ENCODE assay signal across 9 mouse cellular contexts in genomic region chr2:61803443-61804367, GRCm38 (mm10). TPM values are rescaled to one million over a fixed set of nuclear protein-coding genes. Genes with fewer than 3 reads are reported as not detected.
DNase-seq lines count a peak whose midpoint lies in the region; ATAC-seq and TF ChIP-seq lines count a peak whose summit lies in the region.
"Had no signal": no experiment of that assay in that cellular context is flagged by ENCODE, and none has a peak within 500 bp of the region (broad histone marks: within the 10 kb centered on the region; RNA-seq: fewer than 3 reads in every experiment).

No protein-coding gene starts in this region.

- WGBS in kidney, postnatal 0 days: 2% methylated on average over 29 of the region's 29 CpGs
- WGBS in embryonic facial prominence, embryonic 13.5 days: 2% methylated on average over 29 of the region's 29 CpGs
- 3% methylated on average over 29 of the region's 29 CpGs for WGBS in intestine, embryonic 15.5 days

- ATAC-seq in kidney, postnatal 0 days (replicated peaks; ENCODE audit: low FRiP score, low read depth): no peak
- no peak for ATAC-seq in embryonic facial prominence, embryonic 13.5 days (ENCODE audit: insufficient number of reproducible peaks, insufficient read depth, low FRiP score, low TSS enrichment, low read depth)
- ATAC-seq in intestine, embryonic 15.5 days: no peak
- peak; percentile 39; the same call in 1 of the 2 replicates for ATAC-seq in neutrophil, adult 5-6 weeks (ENCODE audit: extremely low read depth, insufficient number of reproducible peaks, low FRiP score, poor library complexity, severe bottlenecking)

- no peak overlapping the region for H3K27ac ChIP-seq in kidney, postnatal 0 days
- H3K27ac ChIP-seq in embryonic facial prominence, embryonic 13.5 days: no peak overlapping the region
- H3K27ac ChIP-seq in intestine, embryonic 15.5 days: no peak overlapping the region

- no peaks in the 10 kb centered on the region for H3K4me1 ChIP-seq in kidney, postnatal 0 days (replicated peaks; ENCODE audit: insufficient read depth, low read length)
- peaks cover 29% of the 10 kb centered on the region for H3K4me1 ChIP-seq in embryonic facial prominence, embryonic 13.5 days
- 0 out of 2 replicates have a peak, but pooled peaks cover 18% of the 10 kb centered on the region for H3K4me1 ChIP-seq in intestine, embryonic 15.5 days (replicated peaks)

- peak; percentile 4 for DNase-seq in kidney, postnatal 0 days (ENCODE audit: low spot score)
- DNase-seq in kidney, adult 9 months: no peak
- DNase-seq in R1 (ENCODE audit: low read depth, low spot score): peak; percentile 9
- no peak for DNase-seq in gastrocnemius, adult 8-10 months (ENCODE audit: low spot score in 2 of 2)
- DNase-seq in adrenal gland, adult 2 months: no peak

- H3K36me3 ChIP-seq in kidney, postnatal 0 days (ENCODE audit: insufficient read depth, low read length): 0 out of 2 replicates have a peak, but pooled peaks cover 3% of the 10 kb centered on the region
- H3K36me3 ChIP-seq in embryonic facial prominence, embryonic 13.5 days: no peaks in the 10 kb centered on the region
- no peaks in the 10 kb centered on the region for H3K36me3 ChIP-seq in intestine, embryonic 15.5 days

- TF ChIP-seq CTCF in kidney, postnatal 0 days (IDR thresholded peaks at IDR 0.05; ENCODE audit: low read depth): no peak

- no peak overlapping the region for H3K4me3 ChIP-seq in kidney, postnatal 0 days (replicated peaks; ENCODE audit: low read depth, low read length)
- H3K4me3 ChIP-seq in embryonic facial prominence, embryonic 13.5 days: no peak overlapping the region
- H3K4me3 ChIP-seq in intestine, embryonic 15.5 days (replicated peaks): no peak overlapping the region

- no peak overlapping the region for H3K9ac ChIP-seq in kidney, postnatal 0 days (ENCODE audit: low read depth, low read length)
- H3K9ac ChIP-seq in embryonic facial prominence, embryonic 13.5 days: no peak overlapping the region
- H3K9ac ChIP-seq in intestine, embryonic 15.5 days: no peak overlapping the region

- H3K4me2 ChIP-seq in kidney, postnatal 0 days (ENCODE audit: low read length): no peak overlapping the region
- H3K4me2 ChIP-seq in embryonic facial prominence, embryonic 13.5 days: 0 out of 2 replicates have a peak overlapping the region, but pooled peaks have one; percentile 14
- peak overlapping the region; percentile 9; the same call in 1 of the 2 replicates for H3K4me2 ChIP-seq in intestine, embryonic 15.5 days (replicated peaks)

- H3K27me3 ChIP-seq in kidney, postnatal 0 days (ENCODE audit: insufficient read depth, low read length): peaks cover 52% of the 10 kb centered on the region
- H3K27me3 ChIP-seq in embryonic facial prominence, embryonic 13.5 days: peaks cover 69% of the 10 kb centered on the region
- H3K27me3 ChIP-seq in intestine, embryonic 15.5 days (replicated peaks): peaks cover 57% of the 10 kb centered on the region

- H3K9me3 ChIP-seq in kidney, postnatal 0 days (replicated peaks; ENCODE audit: low read length): no peaks in the 10 kb centered on the region
- no peaks in the 10 kb centered on the region for H3K9me3 ChIP-seq in embryonic facial prominence, embryonic 13.5 days
- H3K9me3 ChIP-seq in intestine, embryonic 15.5 days: no peaks in the 10 kb centered on the region

RNA-seq across cellular contexts. Expression of gene Tbr1, which starts 1.0 kb away (rescaled TPM):
- polyA plus RNA-seq in kidney, postnatal 0 days (2015; fragmentation: Nextera tagmentation; extraction: Ambion mirVana): 0.04 TPM in 1 of 2 replicates, not detected in the other
- polyA plus RNA-seq in embryonic facial prominence, embryonic 13.5 days (2015; fragmentation: Nextera tagmentation; extraction: Ambion mirVana): 0.20 and 0.34 TPM in 2 replicates
- 0.09 TPM in 1 of 2 replicates, not detected in the other for polyA plus RNA-seq in intestine, embryonic 15.5 days (2015; fragmentation: Nextera tagmentation; extraction: Ambion mirVana)
- 0.98 and 1.5 TPM in 2 replicates for total RNA-seq in neutrophil, adult 5-6 weeks (2017)
- total RNA-seq in gastrocnemius, adult 8-10 months (2022): not detected
- total RNA-seq in adrenal gland, adult 2 months (2021): not detected
- polyA plus RNA-seq in adrenal gland, adult 2 months (2012; rRNA removed): 0.02 and 0.15 TPM in 2 replicates
- total RNA-seq: heart, postnatal 14 days had no signal

Comparison
In these comparisons a context has a peak if more than half of its experiments do, and no peak if none do; other contexts are left out.
1. DNase-seq: peak in kidney, postnatal 0 days (single experiment) and R1 (single experiment); none in kidney, adult 9 months (single experiment), gastrocnemius, adult 8-10 months (0 of 2) and adrenal gland, adult 2 months (single experiment).